Mouse (Mus musculus): ENCODE measurements around the gene Fbxo45. TPM values are rescaled to one million over a fixed set of nuclear protein-coding genes. Genes with fewer than 3 reads are reported as not detected.
A peak's percentile ranks its signal among the peaks of the same experiment; 100 is the strongest.

Gene Fbxo45
- total RNA-seq, 1 experiment from 2014 or later: 15.0 TPM

DNA sequence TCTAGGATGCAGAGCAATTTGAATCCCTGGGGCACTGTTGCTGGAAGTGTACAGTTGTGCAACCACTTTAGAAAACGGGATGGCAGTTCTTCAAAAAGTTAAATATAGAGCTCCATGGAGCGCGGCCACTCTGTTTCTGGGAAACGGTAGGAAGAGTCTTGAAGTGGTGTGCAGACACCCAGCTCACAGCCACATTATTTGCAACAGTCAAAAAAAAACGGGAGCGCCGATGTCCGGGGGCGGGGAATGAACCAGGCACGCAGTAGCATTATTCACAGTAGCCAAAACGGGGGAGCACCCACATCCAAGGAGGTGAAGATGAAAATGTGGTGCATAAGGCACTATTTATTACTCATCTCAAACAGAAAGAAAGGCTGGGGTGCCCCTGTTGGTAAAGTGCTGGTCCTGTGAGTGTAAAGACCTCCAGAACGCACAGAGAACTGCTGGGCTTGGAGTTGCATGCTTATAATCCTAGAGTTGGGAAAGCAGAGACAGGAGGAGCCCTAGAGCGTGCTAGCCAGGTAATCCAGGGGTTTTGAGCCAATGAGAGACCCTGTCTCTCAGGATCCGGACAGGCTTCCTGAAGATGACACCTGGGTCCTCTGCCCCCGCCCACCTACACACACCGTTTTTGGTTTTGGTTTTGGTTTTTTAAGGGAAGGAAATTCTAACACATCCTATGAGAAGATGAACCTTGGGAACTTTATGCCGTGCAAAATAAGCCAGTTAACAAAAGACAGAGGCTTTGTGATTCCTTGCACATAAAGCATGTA is 32.0 kb downstream of the Fbxo45 start:
- no peak for ATAC-seq (ENCODE audit: extremely low read depth, insufficient number of reproducible peaks, low FRiP score, poor library complexity, severe bottlenecking)

DNA sequence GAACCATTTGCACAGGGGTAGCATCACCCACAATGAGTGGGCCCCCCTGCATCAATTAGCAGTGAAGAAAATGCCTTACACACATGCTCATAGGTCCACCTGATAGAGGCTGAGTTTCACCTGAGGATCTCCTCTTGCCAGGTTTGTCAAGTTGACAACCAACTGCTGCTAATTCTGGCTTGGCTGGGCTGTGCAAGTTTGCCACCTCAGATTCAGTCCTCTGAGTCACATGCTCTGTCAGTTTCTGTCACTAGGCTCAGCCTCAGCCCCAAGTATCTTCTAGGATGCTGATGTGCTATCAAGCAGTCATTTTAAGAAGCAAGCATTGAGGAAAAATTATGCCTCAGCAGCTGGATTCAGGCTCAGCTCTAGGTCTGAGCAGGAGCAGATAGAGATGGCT is 32.8 kb downstream of the Fbxo45 start:
- no peak for ATAC-seq (ENCODE audit: extremely low read depth, insufficient number of reproducible peaks, low FRiP score, poor library complexity, severe bottlenecking)

DNA sequence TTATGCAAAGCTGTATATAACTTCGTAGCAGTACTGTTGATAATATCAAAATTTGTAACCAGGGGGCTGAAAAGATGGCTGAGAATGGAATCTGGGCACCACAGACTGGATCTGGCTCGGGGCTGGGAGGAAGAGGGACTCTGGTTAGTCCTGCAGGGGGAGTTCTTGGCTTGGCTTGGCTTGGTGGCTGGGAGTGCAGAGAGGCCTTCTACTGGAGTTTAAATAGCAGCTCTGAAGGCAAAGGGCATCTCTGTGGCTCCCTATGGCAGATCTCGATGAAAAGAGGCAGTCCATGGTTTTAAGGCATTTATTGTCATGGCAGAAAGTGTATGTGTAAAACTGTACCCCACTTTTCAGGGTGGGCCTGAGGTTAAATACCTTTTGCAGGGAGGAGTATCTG is 42.1 kb downstream of the Fbxo45 start:
- ATAC-seq (ENCODE audit: extremely low read depth, insufficient number of reproducible peaks, low FRiP score, poor library complexity, severe bottlenecking): no peak

DNA sequence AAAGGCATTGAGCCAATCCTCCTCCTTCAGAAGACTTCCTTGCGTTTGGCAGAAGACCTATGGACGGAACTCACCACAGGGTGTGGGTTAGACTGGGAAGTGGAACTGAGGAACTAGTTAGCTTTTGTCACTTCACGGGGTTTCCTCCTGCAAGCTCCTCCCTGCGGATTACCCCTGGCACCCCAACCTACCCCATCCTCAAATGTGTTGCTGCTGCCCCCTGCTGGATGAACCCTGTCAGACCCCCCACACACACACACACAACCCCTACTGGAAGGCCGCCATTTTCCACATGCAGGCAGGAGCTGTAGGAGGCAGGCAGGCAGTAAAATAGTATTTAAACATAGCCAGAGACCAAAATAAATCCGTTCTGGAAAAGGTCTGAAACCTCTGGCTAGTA is 44.3 kb downstream of the Fbxo45 start:
- ATAC-seq (ENCODE audit: extremely low read depth, insufficient number of reproducible peaks, low FRiP score, poor library complexity, severe bottlenecking): peak; percentile 96

DNA sequence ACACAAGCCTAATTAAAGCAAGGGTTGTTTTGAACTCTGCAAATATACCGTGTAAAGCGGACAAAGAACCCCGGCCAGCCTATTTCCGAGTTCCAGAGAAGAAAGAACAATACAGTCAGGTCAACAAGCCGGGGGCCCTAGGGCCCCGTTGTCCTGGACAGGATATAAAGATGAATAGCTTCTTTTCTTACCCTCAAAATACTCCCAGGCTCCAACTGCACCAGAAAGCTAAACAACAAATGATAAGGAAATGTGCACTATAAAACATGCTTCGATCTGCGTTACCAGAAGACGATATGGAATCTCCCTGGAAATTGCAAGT is 46.0 kb downstream of the Fbxo45 start:
- no peak for ATAC-seq (ENCODE audit: extremely low read depth, insufficient number of reproducible peaks, low FRiP score, poor library complexity, severe bottlenecking)

DNA sequence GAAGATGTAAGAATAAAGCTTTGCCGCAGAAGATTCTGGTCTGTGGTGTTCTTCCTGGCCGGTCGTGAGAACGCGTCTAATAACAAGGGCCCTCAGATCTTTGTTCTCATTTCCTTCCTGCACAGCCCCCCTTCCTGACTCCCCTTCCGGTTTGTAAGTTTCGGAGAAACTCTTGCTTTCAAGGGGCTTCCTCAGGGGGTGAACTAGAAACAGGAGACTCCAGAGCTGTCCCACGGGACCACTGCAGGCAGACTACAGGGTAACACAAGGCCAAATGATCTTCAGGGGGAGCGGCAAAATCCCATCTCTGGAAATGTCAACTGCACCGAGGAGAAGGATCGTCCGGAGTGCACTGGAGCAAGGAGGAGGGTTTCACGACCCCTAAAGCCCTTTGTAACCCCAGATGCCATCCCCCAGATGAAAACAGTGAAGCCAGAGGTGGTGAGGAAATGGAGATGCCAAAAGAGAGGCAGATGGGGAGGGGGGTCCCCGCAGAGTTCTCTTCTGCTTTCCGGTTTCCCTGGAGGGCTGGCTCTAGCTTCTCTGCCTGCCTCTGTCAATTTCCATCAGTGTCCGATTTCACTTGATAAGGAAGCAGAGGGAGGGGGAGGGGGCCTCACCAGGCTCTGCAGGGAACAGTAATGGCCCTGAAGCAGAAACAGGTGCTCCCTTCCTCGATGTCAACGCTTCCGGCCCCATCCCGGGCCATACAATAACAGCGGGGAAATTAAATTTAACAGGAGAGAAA is 46.5 kb downstream of the Fbxo45 start:
- ATAC-seq (ENCODE audit: extremely low read depth, insufficient number of reproducible peaks, low FRiP score, poor library complexity, severe bottlenecking): no peak

DNA sequence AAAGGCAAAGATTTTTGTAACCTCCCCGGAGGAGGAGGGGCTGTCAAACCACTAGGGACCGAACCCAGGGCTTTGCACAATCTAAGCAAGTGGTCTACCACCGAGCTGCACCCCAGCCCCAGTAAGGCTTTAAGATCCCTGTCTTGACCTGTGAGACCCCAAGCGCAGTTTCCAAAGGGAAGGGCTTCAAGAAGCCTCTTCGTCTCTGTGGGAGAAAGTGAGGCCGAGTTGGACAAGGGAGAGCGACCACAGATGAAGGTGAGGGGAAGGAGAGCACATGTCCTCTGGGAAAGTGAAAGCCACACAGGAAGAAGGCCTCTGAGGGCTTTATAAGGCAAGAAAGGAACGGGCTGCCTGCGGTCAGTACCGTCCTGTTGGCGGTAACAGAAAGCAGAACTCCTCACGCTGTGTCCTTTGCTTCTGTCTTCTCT is 56.9 kb downstream of the Fbxo45 start:
- peak; percentile 84 for ATAC-seq (ENCODE audit: extremely low read depth, insufficient number of reproducible peaks, low FRiP score, poor library complexity, severe bottlenecking)

DNA sequence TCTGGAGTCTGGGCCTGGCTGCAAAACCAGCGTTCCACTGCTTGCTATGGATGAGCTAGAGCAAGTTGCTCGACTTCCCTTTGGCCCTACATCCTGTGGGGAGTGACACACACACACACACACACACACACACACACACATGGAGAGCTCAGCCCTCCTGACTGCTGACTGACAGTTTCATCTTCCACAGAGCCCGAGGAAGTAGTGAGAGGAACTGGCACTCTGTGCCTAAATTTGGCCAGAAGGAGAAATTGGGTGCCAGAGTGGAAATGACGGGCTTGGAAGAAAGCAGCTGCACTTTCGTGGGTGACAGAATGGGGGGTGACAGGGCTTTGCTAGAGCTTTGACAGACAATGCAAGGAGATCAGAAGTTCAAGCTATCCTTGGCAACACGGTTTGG is 57.8 kb downstream of the Fbxo45 start:
- ATAC-seq (ENCODE audit: extremely low read depth, insufficient number of reproducible peaks, low FRiP score, poor library complexity, severe bottlenecking): peak; percentile 71

DNA sequence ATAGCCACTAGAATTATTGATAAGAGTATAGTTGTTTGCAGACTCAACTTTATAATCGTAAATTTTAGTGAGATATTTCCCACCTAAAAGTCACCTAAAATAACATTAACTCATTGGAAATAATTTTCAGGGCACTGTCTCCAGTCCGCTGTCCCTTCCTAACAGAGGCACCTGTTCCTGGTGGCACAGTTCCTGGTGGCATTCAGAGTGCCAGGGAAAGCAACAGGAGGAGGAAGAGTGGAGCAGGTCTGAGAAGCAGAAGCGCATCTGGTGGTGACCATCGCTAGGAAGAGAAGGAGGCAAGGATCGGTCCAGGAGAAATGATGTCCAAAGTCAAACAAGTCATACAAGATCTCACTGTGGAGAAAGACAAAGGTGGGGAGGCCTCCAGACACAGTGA is 60.9 kb downstream of the Fbxo45 start:
- ATAC-seq (ENCODE audit: extremely low read depth, insufficient number of reproducible peaks, low FRiP score, poor library complexity, severe bottlenecking): no peak

Other genes with a start within 250 kb of the Fbxo45 start
- gene Senp5, start 243.9 kb downstream of the Fbxo45 start, total RNA-seq (2017): 15.1 and 16.5 TPM in 2 replicates
- 114 and 128 TPM in 2 replicates for gene Pak2, start 167.8 kb downstream of the Fbxo45 start, total RNA-seq (2017)
- gene Pigx, start 147.4 kb downstream of the Fbxo45 start, total RNA-seq (2017): 65.8 and 67.4 TPM in 2 replicates
- gene Cep19, start 147.4 kb downstream of the Fbxo45 start, total RNA-seq (2017): 59.0 and 64.6 TPM in 2 replicates
- 142 and 149 TPM in 2 replicates for gene Nrros, start 81.6 kb downstream of the Fbxo45 start, total RNA-seq (2017)
- 1.6 TPM in 1 of 2 replicates, not detected in the other for gene Bex6, start 67.3 kb downstream of the Fbxo45 start, total RNA-seq (2017)
- gene Wdr53, start 69 bp upstream of the Fbxo45 start, total RNA-seq (2017): 18.7 and 19.7 TPM in 2 replicates
- gene Smco1, start 24.3 kb upstream of the Fbxo45 start, total RNA-seq (2017): not detected in 2 replicates
- gene Rnf168, start 30.3 kb upstream of the Fbxo45 start, total RNA-seq (2017): 18.4 and 22.1 TPM in 2 replicates
- gene Ubxn7, start 85.1 kb upstream of the Fbxo45 start, total RNA-seq (2017): 64.1 and 68.0 TPM in 2 replicates
- gene Tm4sf19, start 153.3 kb upstream of the Fbxo45 start, total RNA-seq (2017): not detected in 2 replicates
- gene Tctex1d2, start 172.5 kb upstream of the Fbxo45 start, total RNA-seq (2017): 44.0 and 46.0 TPM in 2 replicates
- gene Pcyt1a, start 183.8 kb upstream of the Fbxo45 start, total RNA-seq (2017): 65.5 and 66.3 TPM in 2 replicates
- gene Slc51a, start 240.7 kb upstream of the Fbxo45 start, total RNA-seq (2017): 0.37 TPM in 1 of 2 replicates, not detected in the other
- not detected in 2 replicates for gene Zdhhc19, start 249.1 kb upstream of the Fbxo45 start, total RNA-seq (2017)